Mouse (Mus musculus) forebrain, embryonic 16.5 days (tissue): ENCODE results near the gene Dap. TPM values are rescaled to one million over a fixed set of nuclear protein-coding genes. Genes with fewer than 3 reads are reported as not detected.
A peak's percentile ranks its signal among the peaks of the same experiment; 100 is the strongest.

Experiments
- ATAC-seq: fragments of 200-750 bp; cut with Nextera tagmentation; 2 replicates; pipeline ENCODE4 v1.8.0; 2017; ENCODE audit warnings: mild to moderate bottlenecking, moderate library complexity
- H3K27ac ChIP-seq: fragments of 300-500 bp; sonication (generic); 2 replicates; pipeline ENCODE4 v1.5.1; 2014; ENCODE audit warnings: low read length, control low read depth
- H3K27me3 ChIP-seq: fragments of 300-500 bp; sonication (generic); replicated peaks from 2 replicates; pipeline ENCODE4 v1.6.1; 2014; ENCODE audit warnings: low read length; ENCODE audit not compliant: control insufficient read depth, insufficient read depth
- H3K36me3 ChIP-seq: fragments of 300-500 bp; sonication (generic); 2 replicates; pipeline ENCODE4 v1.6.1; 2014; ENCODE audit not compliant: control insufficient read depth, insufficient read depth
- H3K4me1 ChIP-seq: fragments of 300-500 bp; sonication (generic); replicated peaks from 2 replicates; pipeline ENCODE4 v1.6.1; 2014; ENCODE audit warnings: low read length; ENCODE audit not compliant: control insufficient read depth, insufficient read depth
- H3K4me2 ChIP-seq: fragments of 300-500 bp; sonication (generic); 2 replicates; pipeline ENCODE4 v1.6.1; 2014; ENCODE audit warnings: mild to moderate bottlenecking, low read length, control low read depth
- H3K4me3 ChIP-seq: fragments of 300-500 bp; sonication (generic); replicated peaks from 2 replicates; pipeline ENCODE4 v1.5.1; 2014; ENCODE audit warnings: mild to moderate bottlenecking, low read length, control low read depth
- H3K9ac ChIP-seq: fragments of 300-500 bp; sonication (generic); replicated peaks from 2 replicates; pipeline ENCODE4 v1.6.1; 2014; ENCODE audit warnings: low read depth, low read length, control low read depth
- H3K9me3 ChIP-seq: fragments of 300-500 bp; sonication (generic); 2 replicates; pipeline ENCODE4 v1.6.1; 2016; ENCODE audit warnings: low read length; ENCODE audit not compliant: control insufficient read depth
- WGBS: fragments of 180-500 bp; shearing (Covaris S2); extraction: QIAGEN DNeasy Blood & Tissue Kit; methylation state at CpG from one replicate; pipeline ENCODE4 v1.1.7; 2014; 5-methylcytosine and 5-hydroxymethylcytosine counted together
- polyA plus RNA-seq: library from polyadenylated mRNA; unstranded; fragments of >200 nt; fragmentation: Nextera tagmentation; extraction: Ambion mirVana; gene quantifications from 2 replicates; pipeline ENCODE4 v1.2.1, GENCODE M21; 2015

The Dap gene
- polyA plus RNA-seq, 1 experiment from 2014 or later: 18.0 TPM

DNA sequence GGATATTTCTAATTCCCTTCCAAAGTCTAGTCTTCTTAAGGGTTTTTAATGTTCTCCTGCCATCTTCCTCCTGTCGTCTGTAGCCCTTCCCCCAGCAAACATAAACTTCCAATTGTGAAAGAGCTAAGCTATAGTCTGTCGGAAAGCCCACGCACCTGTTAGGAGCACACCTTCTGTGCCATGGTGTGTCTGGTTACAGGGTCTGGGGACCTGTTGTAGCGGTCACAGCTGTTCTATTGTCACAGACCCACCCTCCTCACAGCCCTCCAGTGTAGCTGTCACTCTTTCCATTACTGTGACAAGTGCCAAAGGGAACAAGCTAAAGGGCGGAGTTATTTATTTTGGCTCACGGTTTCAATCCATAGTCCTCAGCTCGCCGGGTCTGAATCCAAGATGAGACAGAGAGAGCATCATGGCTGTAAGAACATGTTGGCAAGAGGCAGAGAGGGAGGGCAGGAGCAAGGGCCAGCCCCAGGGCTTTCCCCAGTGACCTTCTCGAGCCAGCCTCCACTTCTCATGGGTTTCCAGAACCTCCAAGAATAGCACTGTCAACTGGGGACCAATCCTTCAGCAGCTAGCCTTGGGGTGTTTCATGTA lies 30.9 kb downstream of the Dap start:
- H3K4me1 ChIP-seq: peaks cover 13% of the 10 kb centered on the region
- no peak overlapping the region for H3K9ac ChIP-seq
- no peak overlapping the region for H3K27ac ChIP-seq
- no peak overlapping the region for H3K4me2 ChIP-seq
- H3K4me3 ChIP-seq: no peak overlapping the region
- WGBS: 85% methylated on average over 9 of the region's 9 CpGs
- ATAC-seq: no peak
- no peaks in the 10 kb centered on the region for H3K36me3 ChIP-seq
- no peaks in the 10 kb centered on the region for H3K27me3 ChIP-seq
- H3K9me3 ChIP-seq: no peaks in the 10 kb centered on the region

DNA sequence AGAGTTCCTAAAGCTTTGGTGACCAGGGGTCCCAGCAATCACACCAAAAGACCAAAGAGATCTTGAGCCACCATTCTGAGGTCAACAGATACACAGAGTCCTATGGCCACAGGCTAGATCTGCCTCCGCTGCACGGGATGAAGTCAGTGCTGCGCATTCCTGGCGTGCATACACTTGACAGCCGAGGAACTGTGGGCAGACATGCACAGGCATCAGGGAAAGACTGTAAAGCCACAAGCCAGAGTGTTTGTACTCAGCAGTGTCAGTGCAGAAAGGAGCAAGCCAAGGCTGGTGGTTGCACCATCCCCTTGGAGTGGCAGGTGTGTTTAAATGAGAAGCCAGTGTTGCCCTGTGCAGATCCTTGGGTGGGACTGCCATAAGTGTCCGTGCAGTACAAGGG lies 31.6 kb downstream of the Dap start:
- no peaks in the 10 kb centered on the region for H3K27me3 ChIP-seq
- H3K4me1 ChIP-seq: peaks cover 11% of the 10 kb centered on the region
- H3K9ac ChIP-seq: no peak overlapping the region
- no peak overlapping the region for H3K4me2 ChIP-seq
- no peak overlapping the region for H3K4me3 ChIP-seq
- 87% methylated on average over 6 of the region's 6 CpGs for WGBS
- no peaks in the 10 kb centered on the region for H3K36me3 ChIP-seq
- no peaks in the 10 kb centered on the region for H3K9me3 ChIP-seq
- no peak overlapping the region for H3K27ac ChIP-seq
- no peak for ATAC-seq

DNA sequence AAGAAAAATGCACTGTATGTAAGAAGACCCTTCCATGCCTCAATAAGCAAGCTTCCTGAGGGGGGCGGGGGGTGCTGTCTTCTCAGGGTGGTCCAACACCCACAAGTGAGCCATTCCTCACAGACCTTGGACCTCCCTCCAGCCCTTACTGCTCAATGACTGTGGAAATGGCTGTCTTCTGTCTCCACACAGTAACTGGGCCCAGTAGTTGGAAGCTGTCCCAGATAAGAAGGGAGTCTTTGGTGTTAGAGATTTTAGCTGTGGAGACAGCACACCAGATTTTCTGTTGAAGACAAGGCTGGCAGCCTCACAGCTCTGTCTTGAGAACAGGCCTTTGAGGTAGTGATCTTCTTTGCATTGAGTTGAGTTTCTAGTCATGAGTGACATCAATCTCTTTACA lies 33.2 kb downstream of the Dap start:
- Histone ChIP-seq H3K9me3 (no peaks in the 10 kb centered on the region), H3K9ac (no peak overlapping the region), H3K27ac (no peak overlapping the region), H3K27me3 (no peaks in the 10 kb centered on the region), H3K4me2 (no peak overlapping the region), H3K4me3 (no peak overlapping the region), H3K4me1 (peaks cover 10% of the 10 kb centered on the region), H3K36me3 (no peaks in the 10 kb centered on the region)
- ATAC-seq: no peak
- 89% methylated on average over 1 of the region's 1 CpGs for WGBS

DNA sequence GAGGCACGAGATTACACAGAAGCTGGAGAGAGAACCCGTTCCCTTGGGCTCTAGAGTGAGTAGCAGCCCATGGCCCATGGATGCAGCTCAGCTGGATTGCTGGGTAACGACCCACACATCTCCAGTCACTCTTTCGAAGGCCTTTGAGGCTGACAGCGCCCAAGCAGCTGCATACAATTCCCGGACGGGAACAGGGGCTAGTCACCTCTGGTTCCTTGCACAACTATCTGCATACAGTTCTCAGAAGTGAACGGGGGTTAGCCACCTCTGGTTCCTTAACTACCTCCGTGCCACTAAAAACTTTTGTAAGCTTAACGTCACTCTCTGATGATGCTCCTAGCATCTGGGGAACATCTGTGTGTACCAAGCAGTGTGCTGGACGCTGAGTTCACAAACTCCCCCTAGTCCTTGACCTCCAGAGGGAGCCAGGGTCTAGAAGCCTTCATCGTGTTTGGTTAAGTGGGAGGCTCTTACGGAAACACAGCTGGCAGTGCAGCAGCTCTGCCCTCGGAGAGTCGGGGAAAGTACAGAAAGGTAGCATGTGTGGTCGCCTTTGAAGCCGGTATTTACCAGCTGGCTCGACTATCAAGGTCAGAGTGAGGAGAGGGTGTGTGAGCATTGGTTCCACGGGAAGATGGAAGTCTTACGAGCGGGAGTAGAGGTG lies 34.0 kb downstream of the Dap start:
- 79% methylated on average over 21 of the region's 21 CpGs for WGBS

DNA sequence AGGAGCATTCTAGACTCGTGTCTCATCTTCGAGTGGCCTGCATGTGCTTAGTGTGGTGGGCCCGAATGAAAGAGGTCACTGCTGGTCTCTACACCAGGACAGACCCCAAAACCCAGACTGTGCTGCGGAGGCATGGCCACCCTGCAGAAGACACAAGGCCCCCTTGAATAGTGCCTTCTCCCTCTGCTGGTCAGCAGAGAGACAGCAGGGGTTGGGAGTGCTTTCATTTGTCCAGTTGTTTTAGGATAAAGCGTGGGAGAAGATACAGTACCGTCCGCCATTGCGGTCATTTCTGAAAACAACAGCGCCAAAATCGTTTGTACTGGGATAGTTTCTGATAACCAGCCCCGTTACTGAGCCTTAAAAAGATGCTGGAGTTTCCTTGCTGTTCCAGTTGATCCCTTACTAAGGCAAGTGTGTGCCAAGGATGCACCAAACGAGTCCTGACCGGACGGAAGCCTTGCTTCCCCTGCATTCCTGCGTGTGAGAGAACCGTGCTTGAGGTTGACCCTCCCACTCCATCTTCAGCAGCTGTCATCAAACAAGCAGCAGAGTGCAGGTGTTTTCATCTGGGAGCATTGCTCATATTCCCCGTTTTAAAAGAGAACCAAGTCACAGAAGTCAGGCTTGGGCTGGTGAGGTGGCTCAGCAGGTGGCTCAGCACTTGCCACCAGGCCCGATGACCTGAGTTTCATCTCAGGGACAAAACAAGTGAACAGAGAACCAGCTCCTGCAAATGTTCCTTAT lies 34.8 kb downstream of the Dap start:
- Histone ChIP-seq H3K4me2 (no peak overlapping the region), H3K36me3 (no peaks in the 10 kb centered on the region), H3K4me3 (no peak overlapping the region), H3K9ac (no peak overlapping the region), H3K9me3 (no peaks in the 10 kb centered on the region), H3K27me3 (no peaks in the 10 kb centered on the region), H3K4me1 (peaks cover 10% of the 10 kb centered on the region), H3K27ac (no peak overlapping the region)
- WGBS: 89% methylated on average over 18 of the region's 18 CpGs
- ATAC-seq: no peak

More for the DNA sequence above, 34.0 kb downstream of the Dap start:
- H3K9me3 ChIP-seq: no peaks in the 10 kb centered on the region
- H3K4me3 ChIP-seq: no peak overlapping the region
- H3K4me1 ChIP-seq: peaks cover 10% of the 10 kb centered on the region
- H3K4me2 ChIP-seq: no peak overlapping the region
- no peaks in the 10 kb centered on the region for H3K36me3 ChIP-seq
- no peak overlapping the region for H3K9ac ChIP-seq
- H3K27ac ChIP-seq: no peak overlapping the region
- no peaks in the 10 kb centered on the region for H3K27me3 ChIP-seq
- no peak for ATAC-seq

DNA sequence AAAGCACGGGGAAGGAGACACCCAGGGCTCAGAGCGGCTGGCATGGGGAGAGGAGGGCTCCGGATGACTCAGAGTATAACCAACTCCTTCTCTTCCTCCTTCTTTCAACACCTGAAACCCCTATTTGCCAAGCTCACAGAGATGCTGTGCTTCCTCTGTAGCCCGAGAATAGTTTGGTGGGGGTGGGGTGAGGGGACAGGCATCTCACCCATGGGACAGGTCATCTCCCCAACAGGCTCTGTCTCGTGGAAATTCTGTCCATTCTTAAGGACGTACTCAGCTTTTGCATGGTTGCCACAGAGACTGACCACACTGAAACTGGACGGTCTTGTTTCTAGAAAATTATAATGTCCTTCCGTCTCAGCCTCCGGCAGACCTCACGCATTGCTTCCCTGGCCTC lies 37.0 kb downstream of the Dap start:
- ATAC-seq: no peak
- Histone ChIP-seq H3K36me3 (no peaks in the 10 kb centered on the region), H3K4me2 (no peak overlapping the region), H3K4me3 (no peak overlapping the region), H3K9me3 (no peaks in the 10 kb centered on the region), H3K27me3 (no peaks in the 10 kb centered on the region), H3K9ac (no peak overlapping the region), H3K27ac (no peak overlapping the region), H3K4me1 (peaks cover 10% of the 10 kb centered on the region)
- 93% methylated on average over 10 of the region's 10 CpGs for WGBS

DNA sequence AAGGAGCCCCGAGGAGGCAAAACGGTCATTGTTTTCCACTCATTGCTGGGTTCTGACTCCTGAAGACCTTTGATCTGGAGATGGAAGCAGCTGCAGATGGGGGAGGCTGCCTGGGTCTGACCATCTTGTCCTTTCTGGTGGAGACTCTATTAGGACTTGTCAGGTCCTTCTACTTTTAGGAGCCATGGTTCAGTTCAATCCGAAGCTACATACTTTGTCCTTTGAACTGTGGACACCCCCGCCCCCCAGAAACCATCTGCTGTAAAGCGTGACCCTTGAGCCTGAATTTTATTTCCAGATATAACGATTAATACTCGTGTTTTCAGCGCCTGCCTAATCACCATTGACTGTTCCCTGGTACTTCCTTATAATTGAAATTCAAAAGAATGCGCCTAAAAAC lies 38.2 kb downstream of the Dap start:
- H3K9ac ChIP-seq: no peak overlapping the region
- H3K4me3 ChIP-seq: no peak overlapping the region
- no peaks in the 10 kb centered on the region for H3K36me3 ChIP-seq
- peaks cover 1% of the 10 kb centered on the region for H3K4me1 ChIP-seq
- no peaks in the 10 kb centered on the region for H3K9me3 ChIP-seq
- H3K27ac ChIP-seq: no peak overlapping the region
- ATAC-seq: no peak
- no peaks in the 10 kb centered on the region for H3K27me3 ChIP-seq
- 79% methylated on average over 9 of the region's 9 CpGs for WGBS
- H3K4me2 ChIP-seq: no peak overlapping the region

DNA sequence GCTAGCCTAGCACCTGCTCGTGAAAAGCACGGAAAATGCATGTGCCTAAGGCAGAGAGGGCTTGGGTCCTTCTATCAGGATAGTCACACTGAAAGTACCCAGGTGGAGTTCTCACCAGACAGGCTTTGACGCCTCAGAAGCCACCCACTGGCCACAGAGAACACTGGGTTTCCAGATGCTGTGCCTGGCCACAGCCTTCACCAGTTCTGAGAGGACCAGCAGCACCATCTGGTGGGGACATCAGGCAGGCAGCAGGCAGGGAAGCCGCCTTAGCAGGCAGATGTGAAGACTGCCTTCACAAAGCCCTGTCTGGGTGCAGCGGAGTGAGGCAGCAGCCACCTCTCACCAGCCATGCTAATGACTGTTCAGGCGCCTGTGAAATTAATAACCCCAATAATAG lies 40.7 kb downstream of the Dap start:
- 26% methylated on average over 6 of the region's 6 CpGs for WGBS
- H3K4me2 ChIP-seq: no peak overlapping the region
- peak; percentile 93 for ATAC-seq
- no peak overlapping the region for H3K27ac ChIP-seq
- no peaks in the 10 kb centered on the region for H3K27me3 ChIP-seq
- no peak overlapping the region for H3K9ac ChIP-seq
- no peaks in the 10 kb centered on the region for H3K9me3 ChIP-seq
- H3K36me3 ChIP-seq: no peaks in the 10 kb centered on the region
- H3K4me1 ChIP-seq: no peaks in the 10 kb centered on the region; the same call in 1 of the 2 replicates
- no peak overlapping the region for H3K4me3 ChIP-seq

DNA sequence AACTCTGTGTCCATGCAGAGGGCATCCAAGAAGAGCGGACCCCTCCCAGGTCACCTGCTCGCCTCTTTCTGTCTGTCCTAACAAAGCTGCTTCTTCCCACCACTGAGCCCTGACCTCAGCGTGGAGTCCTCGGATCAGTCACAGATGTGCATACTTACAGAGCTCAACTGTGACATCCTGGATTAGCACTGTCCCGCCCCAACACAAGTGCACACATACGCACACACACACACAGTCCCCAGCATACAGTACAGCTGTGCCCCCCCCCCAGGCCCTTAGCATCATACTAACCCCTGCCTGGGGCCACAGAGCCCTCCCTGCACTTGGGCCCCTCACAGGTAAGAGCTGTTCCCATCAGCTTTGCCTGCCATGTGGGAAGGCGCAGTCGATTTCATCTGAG lies 41.3 kb downstream of the Dap start:
- Histone ChIP-seq H3K9me3 (no peaks in the 10 kb centered on the region), H3K27ac (no peak overlapping the region), H3K9ac (no peak overlapping the region), H3K36me3 (no peaks in the 10 kb centered on the region), H3K4me2 (no peak overlapping the region), H3K4me1 (no peaks in the 10 kb centered on the region; the same call in 1 of the 2 replicates), H3K27me3 (no peaks in the 10 kb centered on the region), H3K4me3 (no peak overlapping the region)
- 92% methylated on average over 8 of the region's 8 CpGs for WGBS
- peak; percentile 43 for ATAC-seq
